Mouse (Mus musculus) spleen, adult 12 weeks (tissue): ENCODE data around the gene Slc17a1.
A peak's percentile ranks its signal among the peaks of the same experiment; 100 is the strongest.

Experiments
- DNase-seq: peaks from one replicate; pipeline ENCODE4 v3.0.0; 2022; ENCODE audit warnings: low spot score

Gene Slc17a1

GRCm38 (mm10) chr13:23867405-23867804 lies at the start of gene Slc17a1:
TSS of gene Slc17a1 (plus strand) at chr13:23867750.
- no peak for DNase-seq

GRCm38 (mm10) chr13:23820179-23820940 lies 47.2 kb upstream of the Slc17a1 start:
- no peak for DNase-seq

- DNase-seq, result no peak
Measured at GRCm38 (mm10) chr13:23822213-23822612, 45.3 kb upstream of the Slc17a1 start.

- no peak for DNase-seq
Measured at GRCm38 (mm10) chr13:23826606-23827005, 40.9 kb upstream of the Slc17a1 start.

- peak; percentile 6 for DNase-seq
Measured at GRCm38 (mm10) chr13:23833053-23833452, 34.5 kb upstream of the Slc17a1 start.

- no peak for DNase-seq
Measured at GRCm38 (mm10) chr13:23834836-23835235, 32.7 kb upstream of the Slc17a1 start.

GRCm38 (mm10) chr13:23836630-23837029 lies 30.9 kb upstream of the Slc17a1 start:
- no peak for DNase-seq

- DNase-seq, result no peak
Measured at GRCm38 (mm10) chr13:23839308-23839707, 28.2 kb upstream of the Slc17a1 start, which contains the start of gene Slc17a3. TSS of gene Slc17a3 (plus strand) at chr13:23839434.

- no peak for DNase-seq
Measured at GRCm38 (mm10) chr13:23845851-23846250, 21.7 kb upstream of the Slc17a1 start.

- no peak for DNase-seq
Measured at GRCm38 (mm10) chr13:23849299-23849698, 18.3 kb upstream of the Slc17a1 start.

- no peak for DNase-seq
Measured at GRCm38 (mm10) chr13:23856401-23856800, 11.1 kb upstream of the Slc17a1 start.

- no peak for DNase-seq
Measured at GRCm38 (mm10) chr13:23861815-23862214, 5.7 kb upstream of the Slc17a1 start.

GRCm38 (mm10) chr13:23864711-23865110 lies 2.8 kb upstream of the Slc17a1 start:
- no peak for DNase-seq

GRCm38 (mm10) chr13:23866086-23866710 lies 1.4 kb upstream of the Slc17a1 start:
- DNase-seq, result no peak

- DNase-seq, result no peak
Measured at GRCm38 (mm10) chr13:23867000-23867399, 550 bp upstream of the Slc17a1 start.

GRCm38 (mm10) chr13:23868790-23869533 lies 1.4 kb downstream of the Slc17a1 start:
- no peak for DNase-seq

GRCm38 (mm10) chr13:23869996-23870395 lies 2.4 kb downstream of the Slc17a1 start:
- DNase-seq, result no peak

- no peak for DNase-seq
Measured at GRCm38 (mm10) chr13:23873141-23873540, 5.6 kb downstream of the Slc17a1 start.

GRCm38 (mm10) chr13:23879106-23879505 lies 11.6 kb downstream of the Slc17a1 start:
- DNase-seq, result no peak

GRCm38 (mm10) chr13:23879636-23880035 lies 12.1 kb downstream of the Slc17a1 start:
- no peak for DNase-seq

GRCm38 (mm10) chr13:23885540-23885939 lies 18.0 kb downstream of the Slc17a1 start:
- no peak for DNase-seq

- no peak for DNase-seq
Measured at GRCm38 (mm10) chr13:23887026-23887725, 19.6 kb downstream of the Slc17a1 start.
